Mouse (Mus musculus) neural tube, embryonic 14.5 days (tissue): ENCODE data around the gene Sulf2. TPM values are rescaled to one million over a fixed set of nuclear protein-coding genes. Genes with fewer than 3 reads are reported as not detected.

Experiments used
- ATAC-seq: fragments of 200-750 bp; cut with Nextera tagmentation; 2 replicates; pipeline ENCODE4 v1.8.0; 2017; ENCODE audit warnings: low read depth, mild to moderate bottlenecking, moderate TSS enrichment, moderate library complexity
- H3K27ac ChIP-seq: fragments of 300-500 bp; sonication (generic); 2 replicates; pipeline ENCODE4 v1.5.1; 2014; ENCODE audit warnings: low read depth, mild to moderate bottlenecking, control low read depth, low read length, moderate library complexity, mixed read lengths
- H3K27me3 ChIP-seq: fragments of 300-500 bp; sonication (generic); 2 replicates; pipeline ENCODE4 v1.6.1; 2014; ENCODE audit warnings: low read length; ENCODE audit not compliant: control insufficient read depth, insufficient read depth
- H3K36me3 ChIP-seq: fragments of 300-500 bp; sonication (generic); 2 replicates; pipeline ENCODE4 v1.6.1; 2014; ENCODE audit warnings: low read length, mixed read lengths; ENCODE audit not compliant: control insufficient read depth, insufficient read depth
- H3K4me1 ChIP-seq: fragments of 300-500 bp; sonication (generic); 2 replicates; pipeline ENCODE4 v1.6.1; 2014; ENCODE audit warnings: low read length; ENCODE audit not compliant: control insufficient read depth, insufficient read depth
- H3K4me2 ChIP-seq: fragments of 300-500 bp; sonication (generic); 2 replicates; pipeline ENCODE4 v1.6.1; 2014; ENCODE audit warnings: mild to moderate bottlenecking, low read depth, low read length, control low read depth
- H3K4me3 ChIP-seq: fragments of 300-500 bp; sonication (generic); 2 replicates; pipeline ENCODE4 v1.5.1; 2014; ENCODE audit warnings: low read depth, low read length, control low read depth, mixed read lengths
- H3K9ac ChIP-seq: fragments of 300-500 bp; sonication (generic); replicated peaks from 2 replicates; pipeline ENCODE4 v1.6.1; 2014; ENCODE audit warnings: low read depth, mild to moderate bottlenecking, control low read depth, low read length, mixed read lengths
- H3K9me3 ChIP-seq: fragments of 300-500 bp; sonication (generic); 2 replicates; pipeline ENCODE4 v1.6.1; 2016; ENCODE audit warnings: low read length; ENCODE audit not compliant: control insufficient read depth
- WGBS: fragments of 180-500 bp; shearing (Covaris S2); extraction: QIAGEN DNeasy Blood & Tissue Kit; methylation state at CpG from one replicate; pipeline ENCODE4 v1.1.7; 2014; 5-methylcytosine and 5-hydroxymethylcytosine counted together
- polyA plus RNA-seq: library from polyadenylated mRNA; unstranded; fragments of >200 nt; fragmentation: Nextera tagmentation; extraction: Ambion mirVana; gene quantifications from 2 replicates; pipeline ENCODE4 v1.2.1, GENCODE M21; 2014

Sulf2 gene
- polyA plus RNA-seq, 1 experiment from 2014 or later, result 141 TPM

GRCm38 (mm10) chr2:166084111-166084510 is 71.4 kb downstream of the Sulf2 start:
- H3K4me3 ChIP-seq, result no peak overlapping the region
- H3K27me3 ChIP-seq, result no peaks in the 10 kb centered on the region
- peaks cover 10% of the 10 kb centered on the region; the same call in 1 of the 2 replicates for H3K36me3 ChIP-seq
- H3K4me2 ChIP-seq, result no peak overlapping the region
- no peaks in the 10 kb centered on the region; the same call in 1 of the 2 replicates for H3K4me1 ChIP-seq
- no peak for ATAC-seq
- 82% methylated on average over 7 of the region's 7 CpGs for WGBS
- H3K27ac ChIP-seq, result no peak overlapping the region
- H3K9me3 ChIP-seq, result no peaks in the 10 kb centered on the region
- no peak overlapping the region for H3K9ac ChIP-seq

GRCm38 (mm10) chr2:166083542-166084031 is 71.9 kb downstream of the Sulf2 start:
- Histone ChIP-seq H3K27me3 (no peaks in the 10 kb centered on the region), H3K9me3 (no peaks in the 10 kb centered on the region), H3K4me2 (no peak overlapping the region), H3K4me3 (no peak overlapping the region), H3K9ac (no peak overlapping the region), H3K27ac (no peak overlapping the region), H3K36me3 (peaks cover 11% of the 10 kb centered on the region; the same call in 1 of the 2 replicates), H3K4me1 (no peaks in the 10 kb centered on the region; the same call in 1 of the 2 replicates)
- ATAC-seq, result no peak
- WGBS, result 53% methylated on average over 9 of the region's 9 CpGs

- Histone ChIP-seq H3K27ac (no peak overlapping the region), H3K36me3 (peaks cover 15% of the 10 kb centered on the region; the same call in 1 of the 2 replicates), H3K9me3 (no peaks in the 10 kb centered on the region), H3K4me1 (no peaks in the 10 kb centered on the region; the same call in 1 of the 2 replicates), H3K27me3 (no peaks in the 10 kb centered on the region), H3K9ac (no peak overlapping the region), H3K4me2 (no peak overlapping the region), H3K4me3 (no peak overlapping the region)
- WGBS, result 83% methylated on average over 10 of the region's 10 CpGs
- no peak for ATAC-seq
Measured at GRCm38 (mm10) chr2:166082661-166083060, 72.8 kb downstream of the Sulf2 start.

- Histone ChIP-seq H3K4me1 (no peaks in the 10 kb centered on the region; the same call in 1 of the 2 replicates), H3K27ac (no peak overlapping the region), H3K27me3 (no peaks in the 10 kb centered on the region), H3K36me3 (peaks cover 15% of the 10 kb centered on the region; the same call in 1 of the 2 replicates), H3K4me3 (no peak overlapping the region), H3K9me3 (no peaks in the 10 kb centered on the region), H3K4me2 (no peak overlapping the region), H3K9ac (no peak overlapping the region)
- no peak for ATAC-seq
- 72% methylated on average over 5 of the region's 5 CpGs for WGBS
Measured at GRCm38 (mm10) chr2:166082193-166082592, 73.3 kb downstream of the Sulf2 start.

GRCm38 (mm10) chr2:166080967-166081750 is 74.3 kb downstream of the Sulf2 start:
- H3K4me2 ChIP-seq, result no peak overlapping the region
- no peaks in the 10 kb centered on the region for H3K27me3 ChIP-seq
- H3K9ac ChIP-seq, result no peak overlapping the region
- H3K36me3 ChIP-seq, result peaks cover 15% of the 10 kb centered on the region; the same call in 1 of the 2 replicates
- 83% methylated on average over 21 of the region's 21 CpGs for WGBS
- ATAC-seq, result no peak
- H3K9me3 ChIP-seq, result no peaks in the 10 kb centered on the region
- H3K4me3 ChIP-seq, result no peak overlapping the region
- no peak overlapping the region for H3K27ac ChIP-seq
- H3K4me1 ChIP-seq, result no peaks in the 10 kb centered on the region; the same call in 1 of the 2 replicates

GRCm38 (mm10) chr2:166079961-166080885 is 75.2 kb downstream of the Sulf2 start:
- 64% methylated on average over 17 of the region's 17 CpGs for WGBS
- Histone ChIP-seq H3K4me3 (no peak overlapping the region), H3K4me2 (no peak overlapping the region), H3K27ac (no peak overlapping the region), H3K9me3 (no peaks in the 10 kb centered on the region), H3K9ac (no peak overlapping the region), H3K36me3 (peaks cover 15% of the 10 kb centered on the region; the same call in 1 of the 2 replicates), H3K27me3 (no peaks in the 10 kb centered on the region), H3K4me1 (no peaks in the 10 kb centered on the region; the same call in 1 of the 2 replicates)
- ATAC-seq, result no peak

GRCm38 (mm10) chr2:166079231-166079630 is 76.2 kb downstream of the Sulf2 start:
- 96% methylated on average over 14 of the region's 14 CpGs for WGBS
- Histone ChIP-seq H3K9ac (no peak overlapping the region), H3K27me3 (no peaks in the 10 kb centered on the region), H3K36me3 (peaks cover 15% of the 10 kb centered on the region; the same call in 1 of the 2 replicates), H3K4me1 (no peaks in the 10 kb centered on the region; the same call in 1 of the 2 replicates), H3K4me2 (no peak overlapping the region), H3K27ac (no peak overlapping the region), H3K4me3 (no peak overlapping the region), H3K9me3 (no peaks in the 10 kb centered on the region)
- no peak for ATAC-seq

- Histone ChIP-seq H3K4me1 (no peaks in the 10 kb centered on the region), H3K27me3 (no peaks in the 10 kb centered on the region), H3K9me3 (no peaks in the 10 kb centered on the region), H3K27ac (no peak overlapping the region), H3K36me3 (peaks cover 28% of the 10 kb centered on the region), H3K9ac (no peak overlapping the region), H3K4me3 (no peak overlapping the region), H3K4me2 (no peak overlapping the region)
- no peak for ATAC-seq
- 93% methylated on average over 9 of the region's 9 CpGs for WGBS
Measured at GRCm38 (mm10) chr2:166077371-166077770, 78.1 kb downstream of the Sulf2 start.
